Mouse (Mus musculus) central nervous system, embryonic 14 days (tissue): ENCODE data around the gene Amhr2. TPM values are rescaled to one million over a fixed set of nuclear protein-coding genes. Genes with fewer than 3 reads are reported as not detected.

Source experiments
- polyA plus RNA-seq: library from polyadenylated mRNA; depleted of rRNA; stranded (reverse); fragments of >200 nt; gene quantifications from 2 replicates; pipeline ENCODE4 v1.2.3, GENCODE M21; 2012; rRNA removed

Amhr2 gene
- polyA plus RNA-seq: 0.58 and 0.82 TPM in 2 replicates

DNA sequence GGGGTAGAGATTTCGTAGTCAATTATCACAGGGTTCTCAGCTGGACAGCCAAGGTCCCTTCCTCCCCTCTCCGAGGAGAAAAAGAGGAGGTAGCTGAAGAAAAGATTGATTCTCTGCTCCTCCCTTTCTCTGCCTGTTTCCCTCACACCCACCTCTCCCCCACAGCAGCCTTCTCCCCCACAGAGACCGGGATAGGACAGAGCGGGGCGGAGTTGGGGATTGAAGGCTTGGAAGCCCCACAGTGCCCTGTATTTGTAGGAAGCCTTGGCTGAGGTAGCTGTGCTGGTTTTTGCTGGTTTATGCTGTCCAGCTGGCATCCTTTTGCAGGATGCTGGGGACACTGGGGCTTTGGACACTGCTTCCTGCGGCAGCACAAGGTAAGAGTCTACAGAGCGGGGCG lies at the start of gene Amhr2:
Gene Amhr2, plus strand, starts transcription at position 222 of the 400 bp plus-strand sequence.

GRCm38 (mm10) chr15:102405489-102406195 lies 39.5 kb upstream of the Amhr2 start, which contains the start of gene Sp1:
Gene Sp1, plus strand, starts transcription at chr15:102406143.

GRCm38 (mm10) chr15:102458904-102459317 lies 13.7 kb downstream of the Amhr2 start, which contains the start of gene Prr13:
Gene Prr13, plus strand, starts transcription at chr15:102459028.

GRCm38 (mm10) chr15:102470183-102470604 lies 25.0 kb downstream of the Amhr2 start, which contains the start of gene Pcbp2:
Gene Pcbp2, plus strand, starts transcription at chr15:102470539.

DNA sequence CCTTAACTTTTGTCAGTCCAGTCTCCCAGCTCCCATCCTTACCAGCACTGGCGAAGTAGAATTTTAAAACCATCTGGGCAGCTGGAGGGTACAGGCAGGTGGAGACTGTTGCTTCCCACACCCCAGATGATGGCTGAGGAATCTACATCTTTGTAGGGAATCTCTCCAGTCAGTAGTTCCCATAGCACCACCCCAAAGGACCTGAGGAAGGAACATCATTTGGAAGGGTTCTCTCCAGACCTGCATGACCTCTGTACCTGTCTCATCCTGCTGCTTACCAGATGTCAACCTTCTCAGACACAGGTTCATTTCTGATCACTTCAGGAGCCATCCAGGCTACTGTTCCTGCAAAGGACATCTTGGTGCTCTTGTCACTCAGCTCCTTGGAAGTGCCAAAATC lies 58.3 kb downstream of the Amhr2 start, which contains the start of gene Gm10337:
Gene Gm10337, plus strand, starts transcription at position 276 of the 400 bp plus-strand sequence.

Other genes with a start within 250 kb of the Amhr2 start
- 104 and 115 TPM in 2 replicates for gene Zfp740, start 242.1 kb upstream of the Amhr2 start, polyA plus RNA-seq
- gene Csad, start 240.6 kb upstream of the Amhr2 start, polyA plus RNA-seq: 53.4 and 66.2 TPM in 2 replicates
- gene Itgb7, start 213.4 kb upstream of the Amhr2 start, polyA plus RNA-seq: 0.44 and 1.0 TPM in 2 replicates
- 10.4 and 29.3 TPM in 2 replicates for gene Rarg, start 187.8 kb upstream of the Amhr2 start, polyA plus RNA-seq
- gene Gm9918, start 174.8 kb upstream of the Amhr2 start, polyA plus RNA-seq: 0.32 and 0.73 TPM in 2 replicates
- 39.0 and 40.3 TPM in 2 replicates for gene Mfsd5, start 165.9 kb upstream of the Amhr2 start, polyA plus RNA-seq
- 16.3 and 17.7 TPM in 2 replicates for gene Espl1, start 149.1 kb upstream of the Amhr2 start, polyA plus RNA-seq
- gene Pfdn5, start 119.3 kb upstream of the Amhr2 start, polyA plus RNA-seq: 418 and 443 TPM in 2 replicates
- gene Myg1, start 113.7 kb upstream of the Amhr2 start, polyA plus RNA-seq: 116 and 117 TPM in 2 replicates
- gene Aaas, start 94.6 kb upstream of the Amhr2 start, polyA plus RNA-seq: 49.4 and 50.3 TPM in 2 replicates
- gene Sp7, start 78.2 kb upstream of the Amhr2 start, polyA plus RNA-seq: 4.1 and 7.9 TPM in 2 replicates
- gene Sp1, start 39.2 kb upstream of the Amhr2 start, polyA plus RNA-seq: 21.8 TPM in 2 replicates
- 98.8 and 101 TPM in 2 replicates for gene Prr13, start 13.7 kb downstream of the Amhr2 start, polyA plus RNA-seq
- 555 and 600 TPM in 2 replicates for gene Pcbp2, start 25.2 kb downstream of the Amhr2 start, polyA plus RNA-seq
- gene Gm10337, start 58.4 kb downstream of the Amhr2 start, polyA plus RNA-seq: not detected in 2 replicates
- gene Map3k12, start 71.7 kb downstream of the Amhr2 start, polyA plus RNA-seq: 69.0 and 72.9 TPM in 2 replicates
- 146 TPM in 2 replicates for gene Tarbp2, start 72.8 kb downstream of the Amhr2 start, polyA plus RNA-seq
- 7.6 and 8.6 TPM in 2 replicates for gene Npff, start 79.6 kb downstream of the Amhr2 start, polyA plus RNA-seq
- gene Gm28047, start 179.7 kb downstream of the Amhr2 start, polyA plus RNA-seq: 0.09 TPM in 1 of 2 replicates, not detected in the other
- 44.6 and 60.1 TPM in 2 replicates for gene Atf7, start 180.1 kb downstream of the Amhr2 start, polyA plus RNA-seq
- 497 and 578 TPM in 2 replicates for gene Atp5g2, start 227.0 kb downstream of the Amhr2 start, polyA plus RNA-seq